18 mouse cellular contexts compared by ENCODE assay signal in the genomic region with DNA sequence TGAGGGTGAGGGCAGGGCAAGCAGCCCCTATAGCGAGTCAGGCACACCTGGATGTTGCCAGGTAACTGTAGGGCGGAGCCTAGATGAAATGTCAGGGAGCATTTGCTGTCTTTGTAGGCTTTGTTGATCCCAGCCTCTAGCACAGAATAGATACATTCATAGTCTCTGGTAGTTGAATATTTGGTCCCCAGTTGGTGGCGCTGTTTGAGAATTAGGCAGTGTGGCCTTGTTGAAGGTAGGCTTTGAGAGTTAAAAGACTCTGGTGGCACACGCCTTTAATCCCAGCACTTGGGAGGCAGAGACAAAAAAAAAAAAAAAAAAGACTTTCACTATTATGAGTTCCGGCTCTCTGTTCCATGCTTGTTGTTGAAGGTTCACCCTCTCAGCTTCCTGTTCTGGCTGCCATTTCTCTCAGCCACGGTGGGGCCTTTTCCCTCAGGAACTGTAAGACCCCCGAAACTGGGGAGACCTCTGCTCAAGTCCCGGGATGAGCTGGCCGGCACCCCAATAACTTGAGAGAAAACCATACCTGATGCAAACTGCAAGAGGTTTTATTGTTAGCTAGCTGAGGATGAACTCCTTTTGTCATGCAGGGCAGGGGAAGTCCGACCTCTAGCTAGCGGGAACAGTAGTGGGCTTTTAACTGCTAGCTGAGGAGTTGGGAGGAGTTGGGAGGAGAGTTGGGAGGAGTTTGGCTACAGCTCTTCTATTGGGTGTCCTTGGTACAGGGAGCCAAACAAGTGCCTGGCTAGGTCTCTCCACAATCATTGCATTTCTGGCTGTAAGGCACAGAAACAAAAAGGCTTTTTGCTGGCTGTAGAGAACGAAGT. TPM values are rescaled to one million over a fixed set of nuclear protein-coding genes. Genes with fewer than 3 reads are reported as not detected.
DNase-seq lines count a peak whose midpoint lies in the region; ATAC-seq lines count a peak whose summit lies in the region.
"Had no signal": no experiment of that assay in that cellular context is flagged by ENCODE, and none has a peak within 500 bp of the region (broad histone marks: within the 10 kb centered on the region; RNA-seq: fewer than 3 reads in every experiment).

No protein-coding gene starts in this region.

- peak overlapping the region; percentile 50 for H3K4me3 ChIP-seq in megakaryocyte, embryonic 14.5 days (replicated peaks)
- H3K4me3 ChIP-seq: embryonic facial prominence, embryonic 10.5 days; forebrain, embryonic 13.5 days; heart, embryonic 13.5 days; hindbrain, embryonic 15.5 days had no signal

- peaks cover 10% of the 10 kb centered on the region; the same call in 1 of the 2 replicates for H3K9me3 ChIP-seq in megakaryocyte, embryonic 14.5 days
- H3K9me3 ChIP-seq: heart, embryonic 13.5 days; hindbrain, embryonic 15.5 days had no signal

- peaks cover 30% of the 10 kb centered on the region for H3K4me1 ChIP-seq in megakaryocyte, embryonic 14.5 days

- H3K36me3 ChIP-seq in megakaryocyte, embryonic 14.5 days (replicated peaks; ENCODE audit: low read length), result no peaks in the 10 kb centered on the region
- H3K36me3 ChIP-seq: embryonic facial prominence, embryonic 10.5 days; heart, embryonic 13.5 days; hindbrain, embryonic 15.5 days had no signal

- H3K27me3 ChIP-seq in megakaryocyte, embryonic 14.5 days (replicated peaks), result no peaks in the 10 kb centered on the region
- H3K27me3 ChIP-seq: forebrain, embryonic 13.5 days; heart, embryonic 13.5 days; hindbrain, embryonic 15.5 days had no signal

- DNase-seq in ES-CJ7 (ENCODE audit: low read depth, low spot score) (peak; percentile 90), R1 (ENCODE audit: low read depth, low spot score) (peak; percentile 95)
- no peak for DNase-seq in cerebellum, adult 9-10 months
- DNase-seq in adrenal gland, adult 8-10 months, result no peak
- DNase-seq: adrenal gland, postnatal 25 days; cerebellum, adult 18-20 months; cerebellum, postnatal 10 days; gastrocnemius, postnatal 36 days; heart, adult 11 months; heart, postnatal 36 days had no signal

- no peak for ATAC-seq in megakaryocyte, adult 5-6 weeks (ENCODE audit: poor library complexity, severe bottlenecking)
- ATAC-seq: activated CD4-positive, CD25-positive, alpha-beta regulatory T cell, adult 4 months; forebrain, embryonic 13.5 days; inflammation-experienced regulatory T-cells, adult 6 months had no signal

RNA-seq across cellular contexts. Expression of a gene that starts 3.9 kb away (rescaled TPM):
- polyA plus RNA-seq in megakaryocyte, embryonic 14.5 days (2012; ENCODE audit: insufficient read depth, low replicate concordance), result 6.7 and 7.3 TPM in 2 replicates
- 21.9 and 26.8 TPM in 2 replicates for total RNA-seq in megakaryocyte, adult 5-6 weeks (2015)
- total RNA-seq in megakaryocyte, adult 5-6 weeks (2017), result 35.0 and 41.8 TPM in 2 replicates
- 1 to 10 TPM; 2.6 to 8.3 (median 6.3) TPM for total RNA-seq in adrenal gland, adult 8-10 months (2022)

Comparison
In these comparisons a context has a peak if more than half of its experiments do, and no peak if none do; other contexts are left out.
1. DNase-seq: peak in ES-CJ7 (single experiment) and R1 (single experiment); none in cerebellum, adult 9-10 months (single experiment) and adrenal gland, adult 8-10 months (single experiment).